Mouse (Mus musculus) CH12.LX (cell line): ENCODE data around the gene Gm13276. TPM values are rescaled to one million over a fixed set of nuclear protein-coding genes. Genes with fewer than 3 reads are reported as not detected.
A peak's percentile ranks its signal among the peaks of the same experiment; 100 is the strongest.
"Not testable (repeated sequence)": the region's sequence is repeated elsewhere in the genome, so short reads cannot be mapped to it uniquely, and the experiment has no call there.

Source experiments
- DNase-seq: peaks from one replicate; pipeline ENCODE4 v3.0.0-alpha.2; 2013; ENCODE audit errors: extremely low read depth
- H3K27ac ChIP-seq: 2 replicates; pipeline ENCODE4 v1.5.1; 2012; ENCODE audit warnings: low read depth, mild to moderate bottlenecking, control low read depth, moderate library complexity; ENCODE audit not compliant: insufficient read depth
- H3K27me3 ChIP-seq: replicated peaks from 2 replicates; pipeline ENCODE3; 2012; ENCODE audit warnings: inconsistent platforms
- H3K36me3 ChIP-seq, 2 experiments: replicated peaks in 1 of 2; 2 replicates each; pipeline versions ENCODE3 to v1.6.1; 2012; ENCODE audit warnings: inconsistent platforms in 1 of 2, low read length in 1 of 2, mild to moderate bottlenecking in 1 of 2, mixed read lengths in 1 of 2, moderate library complexity in 1 of 2; ENCODE audit not compliant: control insufficient read depth in 1 of 2, insufficient read depth in 1 of 2
- H3K4me1 ChIP-seq, 2 experiments: 2 replicates each; pipeline ENCODE4 v1.6.1; 2012; ENCODE audit warnings: inconsistent platforms in 1 of 2, moderate library complexity in 1 of 2; ENCODE audit not compliant: insufficient read depth in 2 of 2, control insufficient read depth in 1 of 2
- H3K4me2 ChIP-seq: 2 replicates; pipeline ENCODE4 v1.6.1; 2012; ENCODE audit warnings: low read depth, mild to moderate bottlenecking, control low read depth; ENCODE audit not compliant: poor library complexity, insufficient read depth, severe bottlenecking
- H3K4me3 ChIP-seq, 3 experiments: fragments of 150-350 bp in 1 of 3; sonication (generic) in 1 of 3; replicated peaks in 1 of 3; 2 replicates each; pipeline versions ENCODE3 to v1.5.1; 2011 to 2012; ENCODE audit warnings: low read depth in 2 of 3, low read length in 2 of 3, mild to moderate bottlenecking in 2 of 3, moderate library complexity in 2 of 3, control low read depth in 1 of 3, improper control_type of control experiment in 1 of 3, inconsistent platforms in 1 of 3, mixed read lengths in 1 of 3; ENCODE audit not compliant: poor library complexity in 1 of 3
- H3K79me2 ChIP-seq: replicated peaks from 2 replicates; pipeline ENCODE4 v1.6.1; 2012; ENCODE audit warnings: mild to moderate bottlenecking, moderate library complexity; ENCODE audit not compliant: control insufficient read depth, poor library complexity, insufficient read depth, severe bottlenecking; ENCODE audit errors: extremely low read depth
- H3K9ac ChIP-seq: 2 replicates; pipeline ENCODE4 v1.6.1; 2012; ENCODE audit warnings: low read depth, mild to moderate bottlenecking, control low read depth, moderate library complexity; ENCODE audit not compliant: insufficient read depth
- H3K9me3 ChIP-seq: replicated peaks from 2 replicates; pipeline ENCODE3; 2012; ENCODE audit warnings: low read length, inconsistent platforms, mixed read lengths
- BHLHE40 ChIP-seq: IDR thresholded peaks from 2 replicates; pipeline ENCODE4 v1.6.1; 2011; ENCODE audit warnings: mild to moderate bottlenecking, low read depth, low read length, improper control_type of control experiment
- CTCF ChIP-seq, 2 experiments: IDR thresholded peaks in 1 of 2; conservative IDR thresholded peaks in 1 of 2; 2 replicates each; pipeline ENCODE4 v1.5.1; 2011 to 2012; ENCODE audit warnings: low read depth in 2 of 2, low read length in 2 of 2, improper control_type of control experiment in 1 of 2, inconsistent platforms in 1 of 2, mild to moderate bottlenecking in 1 of 2, moderate library complexity in 1 of 2
- UBTF ChIP-seq: IDR thresholded peaks from 2 replicates; pipeline ENCODE4 v1.6.1; 2012; ENCODE audit warnings: low read depth, mild to moderate bottlenecking, inconsistent platforms, low read length, improper control_type of control experiment, moderate library complexity
- ZMIZ1 ChIP-seq: IDR thresholded peaks from 2 replicates; pipeline ENCODE4 v1.6.1; 2012; ENCODE audit warnings: low read depth, mild to moderate bottlenecking, inconsistent platforms, low read length, improper control_type of control experiment
- dilution Hi-C: fragments of 300-500 bp; cut with MboI; formaldehyde crosslinking; loops from 2 replicates; pipeline ENCODE4 v1.14.3; 2020; ENCODE audit warnings: low sequenced_read_pairs; ENCODE audit not compliant: extremely low pct_unique_long_range_greater_than_20kb, extremely low pct_ligation_motif_present
- in situ Hi-C: fragments of 300-500 bp; cut with MboI; formaldehyde crosslinking; loops from 3 replicates; pipeline ENCODE4 v1.14.3; 2019; ENCODE audit warnings: low sequenced_read_pairs, low pct_ligation_motif_present, low pct_unique_long_range_greater_than_20kb, mixed read lengths
- polyA plus RNA-seq: library from polyadenylated mRNA; unstranded; fragments of >175 nt; gene quantifications from 2 replicates; pipeline ENCODE4 v1.2.1, GENCODE M21; 2012; ENCODE audit warnings: low read depth; ENCODE audit not compliant: insufficient read length
- total RNA-seq, 2 experiments: library from RNA; depleted of rRNA; stranded (reverse); fragments of 300-350 nt in 1 of 2; fragments of >200 nt in 1 of 2; gene quantifications; 2 replicates each; pipeline ENCODE4 v1.2.3; 2012 to 2014

The Gm13276 gene
- total and polyA plus RNA-seq, 3 experiments, result not detected

- dilution Hi-C loops, H3K79me2 ChIP-seq, DNase-seq, H3K27ac ChIP-seq, in situ Hi-C loops, H3K27me3 ChIP-seq, H3K4me1 ChIP-seq, H3K9me3 ChIP-seq, H3K36me3 ChIP-seq: not testable (repeated sequence)
- peak within 1 kb of the TSS; percentile 56; the same call in 1 of the 2 replicates for H3K4me2 ChIP-seq
- TF ChIP-seq ZMIZ1 (peak; percentile 32; the same call in 1 of the 2 replicates), BHLHE40 (peak; percentile 34; the same call in 1 of the 2 replicates)
- H3K9ac ChIP-seq, result peak within 1 kb of the TSS; percentile 60; the same call in 1 of the 2 replicates
- H3K4me3 ChIP-seq, result peak within 1 kb of the TSS in 1 of 3 experiments; percentile 63
These were observed 25.8 kb upstream of the Gm13276 start, which contains the start of gene Gm13283 for GRCm38 (mm10) chr4:88759610-88760268. TSS of gene Gm13283 (plus strand) at chr4:88760119.

GRCm38 (mm10) chr4:88760431-88760830 lies 25.1 kb upstream of the Gm13276 start:
- peak; percentile 56 for DNase-seq
- dilution Hi-C loops, H3K27me3 ChIP-seq, H3K4me1 ChIP-seq, H3K36me3 ChIP-seq, in situ Hi-C loops, H3K79me2 ChIP-seq, H3K27ac ChIP-seq, H3K9me3 ChIP-seq: not testable (repeated sequence)
- H3K4me2 ChIP-seq, result peak overlapping the region; percentile 56; the same call in 1 of the 2 replicates
- peak overlapping the region; percentile 60; the same call in 1 of the 2 replicates for H3K9ac ChIP-seq
- TF ChIP-seq UBTF (0 out of 2 replicates have a peak, but pooled peaks have one; percentile 42), CTCF (conservative IDR thresholded peaks at IDR 0.05 in 1 of 2, IDR thresholded peaks at IDR 0.05 in 1 of 2; ENCODE audit: low read depth in 2 of 2, low read length in 2 of 2) (peak in 1 of 2 experiments; percentile 42; a peak in 2 of 4 replicates)
- peak overlapping the region in 1 of 3 experiments; percentile 63 for H3K4me3 ChIP-seq

- H3K27me3 ChIP-seq, H3K4me3 ChIP-seq, H3K4me1 ChIP-seq, in situ Hi-C loops, H3K36me3 ChIP-seq, H3K9me3 ChIP-seq, DNase-seq, H3K27ac ChIP-seq, H3K79me2 ChIP-seq, dilution Hi-C loops, H3K9ac ChIP-seq, H3K4me2 ChIP-seq: not testable (repeated sequence)
These were observed 23.7 kb upstream of the Gm13276 start for GRCm38 (mm10) chr4:88761776-88762175.

GRCm38 (mm10) chr4:88762341-88762740 lies 23.2 kb upstream of the Gm13276 start:
- H3K27me3 ChIP-seq, DNase-seq, H3K9me3 ChIP-seq, in situ Hi-C loops, H3K4me1 ChIP-seq, H3K4me3 ChIP-seq, H3K36me3 ChIP-seq, H3K79me2 ChIP-seq, H3K27ac ChIP-seq, dilution Hi-C loops, H3K9ac ChIP-seq: not testable (repeated sequence)
- H3K4me2 ChIP-seq, result peak overlapping the region; percentile 85; the same call in 1 of the 2 replicates
